Mouse (Mus musculus) c-Kit-positive CD71-negative TER-119-negative erythroid progenitor cells, embryonic 14.5 days (primary cell): Measurements from ENCODE around the gene Fzd7.
A peak's percentile ranks its signal among the peaks of the same experiment; 100 is the strongest.

Source experiments
- DNase-seq: peaks from one replicate; pipeline ENCODE4 v3.0.0-alpha.2; 2013; ENCODE audit warnings: low read depth

The Fzd7 gene

DNA sequence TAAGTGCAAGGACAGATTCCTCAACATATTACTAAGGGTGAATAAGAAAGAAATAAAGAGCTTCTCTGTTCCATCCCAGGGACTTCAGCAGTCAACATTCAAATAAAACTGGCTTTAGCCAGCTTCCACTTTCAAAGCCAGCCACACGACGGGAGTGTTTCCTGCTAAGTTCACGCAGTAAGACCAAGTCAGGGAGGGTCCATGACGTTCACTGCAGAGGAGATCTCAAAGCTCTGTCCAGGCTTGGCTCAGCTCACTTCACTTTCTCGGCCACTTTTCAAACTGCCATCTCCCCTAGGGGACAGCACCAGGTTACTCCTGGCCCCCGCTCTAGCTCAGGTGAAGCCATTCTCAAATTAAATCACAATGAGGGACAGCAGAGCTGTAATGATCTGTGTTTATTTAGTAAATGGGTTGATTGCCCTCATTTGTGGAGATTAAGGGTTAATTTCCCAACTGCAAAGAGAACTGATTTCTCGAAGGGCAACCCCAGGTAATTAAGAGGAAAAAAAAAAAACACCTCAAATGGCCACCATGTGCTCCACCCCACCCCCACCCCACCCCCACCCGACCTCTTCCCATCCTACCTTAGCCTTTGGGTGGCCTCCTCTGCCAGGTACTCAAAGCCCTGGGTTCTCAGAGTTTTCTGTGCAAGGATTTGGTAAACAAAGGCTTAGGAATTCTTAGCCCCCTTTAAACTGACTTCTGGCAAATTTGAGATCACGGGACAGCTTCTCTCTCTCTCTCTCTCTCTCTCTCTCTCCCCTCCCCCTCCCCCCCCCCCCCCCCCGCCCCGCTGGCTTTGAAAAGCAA lies 9.7 kb upstream of the Fzd7 start:
- DNase-seq: no peak

GRCm38 (mm10) chr1:59473181-59473555 lies 9.1 kb upstream of the Fzd7 start:
- no peak for DNase-seq

DNA sequence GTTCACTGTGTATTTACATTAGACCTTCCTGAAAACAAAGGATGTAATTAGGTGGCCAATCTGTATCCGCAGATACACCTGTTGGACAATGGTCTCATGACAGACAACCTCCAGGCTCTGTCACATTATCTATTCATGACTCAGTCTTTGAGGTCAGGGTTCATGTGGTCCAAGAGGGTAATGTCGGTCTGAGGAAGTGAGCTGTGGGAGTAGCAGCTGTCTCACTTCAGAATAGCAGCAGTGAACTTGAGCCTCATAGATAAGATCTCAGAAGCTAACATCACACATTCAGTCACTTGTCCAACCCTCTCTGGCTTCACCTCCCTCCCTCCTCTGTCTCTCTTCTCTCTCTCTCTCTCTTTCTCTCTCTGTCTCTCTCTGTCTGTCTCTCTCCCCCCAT lies 6.6 kb upstream of the Fzd7 start:
- DNase-seq: no peak

GRCm38 (mm10) chr1:59478911-59479310 lies 3.3 kb upstream of the Fzd7 start:
- no peak for DNase-seq

GRCm38 (mm10) chr1:59480821-59481455 lies 1.3 kb upstream of the Fzd7 start:
- no peak for DNase-seq

DNA sequence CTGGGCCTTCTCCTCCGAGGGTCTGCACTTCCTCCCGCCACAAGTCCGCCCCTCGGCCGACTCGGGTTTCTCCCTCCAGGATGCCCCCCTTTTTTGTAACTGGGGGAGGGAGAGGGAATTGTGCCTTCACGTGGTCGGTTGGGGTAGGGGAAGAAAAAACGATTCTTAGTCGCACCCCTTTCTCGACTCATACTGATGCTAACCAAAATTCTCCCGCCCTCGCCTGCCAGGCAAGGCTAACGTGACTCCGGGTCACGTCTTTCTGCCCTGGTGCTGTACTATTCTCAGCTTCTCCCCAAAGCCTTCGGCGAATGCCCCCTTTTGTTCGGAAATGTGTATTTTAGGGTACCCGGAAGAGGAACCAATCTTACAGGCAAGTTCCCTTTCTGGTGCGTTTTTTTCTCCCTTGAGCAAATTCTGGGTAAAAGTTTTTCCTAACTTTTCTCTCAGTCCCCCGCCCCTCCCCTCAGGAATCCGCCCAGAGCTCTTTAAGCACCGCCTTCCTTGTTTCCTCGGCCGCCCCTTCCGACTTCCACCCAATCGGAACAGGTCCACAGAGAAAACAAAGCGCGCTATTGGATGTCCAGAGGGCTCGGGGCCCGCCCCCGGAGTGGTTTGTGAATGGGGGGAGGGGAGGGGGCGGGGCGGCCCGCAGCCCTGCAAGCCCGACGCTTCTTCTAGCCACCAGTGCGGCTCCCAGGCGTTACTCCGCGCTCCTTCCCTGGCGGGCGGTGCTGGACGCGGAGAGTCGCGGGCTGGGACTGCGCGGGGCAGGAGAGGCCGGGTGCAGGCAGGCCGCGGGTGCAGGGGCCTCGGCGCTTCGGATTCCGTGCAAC lies 550 bp upstream of the Fzd7 start:
- DNase-seq: peak; percentile 92

- no peak for DNase-seq
These were observed 684 bp downstream of the Fzd7 start for GRCm38 (mm10) chr1:59482696-59483520.

DNA sequence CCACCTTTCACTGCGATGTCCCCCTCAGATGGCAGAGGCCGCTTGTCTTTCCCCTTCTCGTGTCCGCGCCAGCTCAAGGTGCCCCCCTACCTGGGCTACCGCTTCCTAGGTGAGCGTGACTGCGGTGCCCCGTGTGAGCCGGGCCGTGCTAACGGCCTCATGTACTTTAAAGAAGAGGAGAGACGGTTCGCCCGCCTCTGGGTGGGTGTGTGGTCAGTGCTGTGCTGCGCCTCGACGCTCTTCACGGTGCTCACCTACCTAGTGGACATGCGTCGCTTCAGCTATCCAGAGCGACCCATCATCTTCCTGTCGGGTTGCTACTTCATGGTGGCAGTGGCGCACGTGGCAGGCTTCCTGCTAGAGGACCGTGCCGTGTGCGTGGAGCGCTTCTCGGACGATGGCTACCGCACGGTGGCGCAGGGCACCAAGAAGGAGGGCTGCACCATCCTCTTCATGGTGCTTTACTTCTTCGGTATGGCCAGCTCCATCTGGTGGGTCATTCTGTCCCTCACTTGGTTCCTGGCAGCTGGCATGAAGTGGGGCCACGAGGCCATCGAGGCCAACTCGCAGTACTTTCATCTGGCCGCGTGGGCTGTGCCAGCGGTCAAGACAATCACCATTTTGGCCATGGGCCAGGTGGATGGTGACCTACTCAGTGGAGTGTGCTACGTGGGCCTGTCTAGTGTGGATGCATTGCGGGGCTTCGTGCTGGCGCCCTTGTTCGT lies 1.5 kb downstream of the Fzd7 start:
- DNase-seq: no peak

DNA sequence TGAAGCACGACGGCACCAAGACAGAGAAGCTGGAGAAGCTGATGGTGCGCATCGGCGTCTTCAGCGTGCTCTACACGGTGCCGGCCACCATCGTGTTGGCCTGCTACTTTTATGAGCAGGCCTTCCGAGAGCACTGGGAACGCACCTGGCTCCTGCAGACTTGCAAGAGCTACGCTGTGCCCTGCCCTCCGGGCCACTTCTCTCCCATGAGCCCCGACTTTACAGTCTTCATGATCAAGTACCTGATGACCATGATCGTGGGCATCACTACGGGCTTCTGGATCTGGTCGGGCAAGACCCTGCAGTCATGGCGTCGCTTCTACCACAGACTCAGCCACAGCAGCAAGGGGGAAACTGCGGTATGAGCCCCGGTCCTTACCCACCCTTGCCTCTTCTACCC lies 2.1 kb downstream of the Fzd7 start:
- DNase-seq: no peak

DNA sequence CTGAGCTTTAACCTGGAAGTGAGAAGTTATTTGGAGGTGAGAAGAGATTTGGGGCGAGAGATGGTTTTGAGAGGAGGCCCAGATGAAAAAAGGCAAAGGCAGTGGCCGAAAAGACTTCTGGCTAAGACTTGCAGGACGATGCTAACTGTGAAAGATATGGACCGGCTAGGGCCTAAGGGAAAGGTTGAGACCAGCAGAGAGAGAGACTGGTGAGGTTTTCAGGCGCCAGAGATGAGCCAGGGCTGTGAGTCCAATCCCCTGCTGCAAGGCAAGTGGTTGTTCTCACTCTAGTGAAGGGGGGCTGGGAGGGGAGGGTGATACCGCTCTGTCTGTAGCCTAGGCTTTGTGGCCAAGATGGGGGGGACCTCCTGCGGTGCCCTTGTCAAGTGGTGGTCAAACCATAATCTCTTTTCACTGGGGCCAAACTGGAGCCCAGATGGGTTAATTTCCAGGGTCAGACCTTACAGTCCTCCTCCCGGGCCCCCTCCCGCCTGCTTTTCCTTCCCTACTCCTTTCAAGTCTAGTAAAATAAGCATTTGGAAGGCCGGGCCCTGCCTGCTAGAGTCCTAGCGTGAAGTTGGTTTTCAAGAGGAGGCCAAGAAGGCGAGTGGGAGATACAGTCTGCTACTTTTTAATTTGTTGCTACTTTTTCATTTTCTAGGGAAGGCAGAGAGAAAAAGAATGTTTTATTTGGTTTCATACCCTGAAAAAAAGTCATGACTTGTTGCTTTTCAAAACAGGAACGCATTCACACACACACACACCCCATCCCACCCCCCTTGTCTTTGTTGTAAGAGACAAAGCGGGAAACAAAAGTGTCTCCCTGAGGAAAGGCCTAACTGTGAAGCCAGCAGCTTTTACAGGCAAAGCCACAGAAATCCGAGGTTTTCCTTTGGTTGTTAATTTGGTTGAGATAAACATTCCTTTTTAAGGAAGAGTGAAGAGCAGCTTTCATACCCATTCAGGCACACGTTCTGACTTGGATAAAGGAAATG lies 2.9 kb downstream of the Fzd7 start:
- DNase-seq: no peak

DNA sequence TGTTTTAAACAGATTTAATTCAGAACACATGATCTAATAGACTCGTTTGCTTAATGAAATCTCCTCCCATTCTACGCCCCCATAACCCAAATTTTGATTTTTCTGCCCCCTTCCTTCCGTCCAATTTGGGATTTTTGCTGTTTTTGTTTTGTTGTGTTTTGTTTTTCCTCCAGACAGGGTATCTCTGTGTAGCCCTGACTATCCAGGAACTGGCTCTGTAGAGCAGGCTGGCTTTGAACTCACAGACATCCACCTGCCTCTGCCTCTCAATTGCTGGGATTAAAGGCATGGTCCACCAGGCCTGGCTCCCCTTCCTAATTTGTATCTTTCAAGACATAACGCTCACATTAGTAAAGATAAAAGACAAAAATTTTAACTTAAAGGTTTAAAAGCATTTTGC lies 3.6 kb downstream of the Fzd7 start:
- DNase-seq: no peak

DNA sequence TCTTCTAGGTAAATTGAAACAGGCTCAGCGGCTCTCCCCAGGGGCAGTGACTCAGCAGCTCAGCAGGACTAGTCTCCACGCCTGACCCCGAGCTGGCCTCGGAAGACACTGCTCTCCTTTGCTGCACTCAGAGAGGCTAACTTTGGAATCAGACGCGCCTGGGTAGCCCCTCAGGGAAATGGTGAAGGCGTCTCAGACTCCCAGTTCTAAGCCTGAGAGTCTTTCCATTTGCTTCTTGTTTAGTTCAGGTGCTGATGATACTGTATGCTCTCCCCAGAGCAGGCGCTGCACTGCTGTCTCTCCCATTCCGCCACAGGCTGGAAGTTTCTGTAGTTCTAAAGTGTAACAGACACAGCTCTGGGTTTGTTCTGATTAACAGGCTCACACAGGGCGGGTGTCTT lies 5.4 kb downstream of the Fzd7 start:
- no peak for DNase-seq

DNA sequence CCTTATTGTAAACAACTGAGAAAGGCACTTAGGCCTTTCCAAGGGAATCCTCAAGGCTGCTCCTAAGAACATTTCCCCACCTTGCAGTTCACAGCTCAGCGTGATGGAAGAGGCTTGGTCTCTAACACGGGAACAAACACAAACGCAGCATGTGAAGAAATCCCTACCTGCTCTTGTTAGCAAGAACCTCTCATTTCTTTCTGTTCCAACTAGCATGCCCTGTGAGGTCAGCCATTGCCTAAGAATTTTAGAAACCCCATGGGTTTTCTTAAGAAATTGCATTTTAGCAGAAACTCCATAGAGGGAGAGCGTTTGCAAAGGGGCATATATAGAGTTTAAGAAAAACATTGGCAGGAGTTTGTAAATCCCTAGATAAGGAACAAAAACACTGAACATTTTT lies 6.3 kb downstream of the Fzd7 start:
- DNase-seq: no peak

DNA sequence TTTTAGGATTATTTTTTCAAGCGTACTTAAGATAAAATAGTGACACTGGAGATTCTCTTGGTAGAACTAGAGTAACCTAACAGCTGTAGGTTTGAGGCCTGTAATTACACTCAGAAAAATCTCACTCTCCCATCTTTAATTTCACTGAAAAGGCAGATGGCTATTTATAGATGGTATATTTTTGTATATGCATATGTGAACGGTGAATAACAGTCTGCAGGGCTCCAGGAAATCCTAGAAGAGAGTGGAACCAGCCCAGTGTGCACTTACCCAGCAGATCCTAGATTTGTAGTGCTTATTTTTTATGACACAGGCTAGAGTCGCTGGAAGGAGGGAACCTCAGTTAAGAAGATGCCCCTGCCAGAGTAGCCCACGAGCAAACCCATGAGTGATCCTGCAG lies 6.8 kb downstream of the Fzd7 start:
- DNase-seq: no peak

GRCm38 (mm10) chr1:59491517-59491916 lies 9.3 kb downstream of the Fzd7 start:
- DNase-seq: no peak

DNA sequence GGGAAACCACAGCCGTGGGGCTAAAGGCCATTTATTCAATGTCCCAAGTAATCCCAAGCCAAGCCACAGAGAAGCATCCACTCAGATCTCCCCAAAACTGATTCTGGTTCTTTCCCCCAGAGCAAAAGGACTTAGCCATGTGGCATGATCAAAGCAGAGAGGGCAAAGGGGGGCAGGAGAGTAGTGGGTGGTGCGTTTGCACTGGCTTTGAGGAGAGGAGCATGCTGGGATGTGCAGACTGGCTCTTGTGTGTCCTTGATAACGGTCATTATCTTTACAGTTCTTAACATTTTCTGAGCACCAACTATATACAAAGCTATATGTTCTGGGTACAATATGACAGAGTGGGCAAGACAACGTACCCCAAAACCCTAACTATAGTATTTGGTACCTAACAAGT lies 10.2 kb downstream of the Fzd7 start:
- DNase-seq: no peak

DNA sequence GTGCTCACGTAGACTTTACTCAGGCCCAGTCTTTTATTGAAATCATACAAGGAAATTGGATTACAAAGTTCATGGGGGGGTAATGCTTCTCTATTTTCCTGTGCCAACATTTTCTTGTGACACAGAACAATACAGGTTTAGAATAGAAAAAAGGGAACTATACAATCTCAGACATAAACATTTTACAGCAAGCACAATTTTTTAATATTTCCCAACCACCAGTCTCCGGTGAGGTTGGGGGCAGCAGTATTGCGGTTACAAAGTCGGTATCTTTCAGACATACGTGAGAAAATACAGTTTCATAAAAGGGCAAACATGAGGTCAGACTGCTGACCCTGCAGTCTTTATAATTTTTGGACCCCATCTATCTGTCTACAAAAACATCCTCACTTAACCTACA lies 13.7 kb downstream of the Fzd7 start:
- DNase-seq: no peak

DNA sequence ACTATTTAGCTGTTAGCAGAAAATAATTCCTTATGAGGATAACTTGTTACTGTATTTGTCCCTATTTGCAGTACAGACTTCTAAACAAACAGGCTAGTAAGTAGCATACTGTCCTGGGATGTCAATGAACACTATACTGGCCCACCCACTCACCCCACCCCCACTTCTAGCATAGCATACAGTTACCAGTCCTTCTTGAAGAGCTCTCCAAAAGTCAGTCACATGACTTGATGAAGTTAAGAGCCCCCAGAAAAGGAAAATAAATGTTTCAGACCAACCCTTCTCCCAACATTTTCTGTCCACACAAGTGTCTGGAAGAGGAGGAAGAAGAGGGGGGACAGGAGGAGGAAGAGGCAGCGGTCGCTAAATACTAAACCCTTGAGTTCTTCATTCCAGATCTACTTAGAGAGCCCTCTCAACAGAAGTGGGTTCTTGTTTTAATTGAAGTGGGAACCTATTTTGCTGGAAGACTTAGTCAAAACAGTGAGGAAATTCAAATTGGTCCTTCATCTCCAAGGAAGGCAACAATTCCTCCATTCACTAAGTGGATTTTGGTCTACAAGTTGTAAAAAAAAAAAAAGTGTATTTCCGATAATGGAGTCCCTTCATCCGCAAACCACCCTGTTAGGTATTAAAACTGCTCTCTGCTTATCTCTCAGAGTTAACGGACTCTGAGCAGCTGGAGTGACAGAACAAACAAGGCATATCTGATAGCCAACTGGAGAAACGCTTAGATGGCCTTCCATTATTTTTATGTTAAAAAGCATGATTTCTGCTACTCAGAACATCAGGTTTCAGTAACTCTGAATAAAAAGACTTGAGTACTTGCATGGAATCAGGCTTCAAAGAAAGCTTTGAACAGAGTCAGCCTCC lies 15.8 kb downstream of the Fzd7 start:
- no peak for DNase-seq

DNA sequence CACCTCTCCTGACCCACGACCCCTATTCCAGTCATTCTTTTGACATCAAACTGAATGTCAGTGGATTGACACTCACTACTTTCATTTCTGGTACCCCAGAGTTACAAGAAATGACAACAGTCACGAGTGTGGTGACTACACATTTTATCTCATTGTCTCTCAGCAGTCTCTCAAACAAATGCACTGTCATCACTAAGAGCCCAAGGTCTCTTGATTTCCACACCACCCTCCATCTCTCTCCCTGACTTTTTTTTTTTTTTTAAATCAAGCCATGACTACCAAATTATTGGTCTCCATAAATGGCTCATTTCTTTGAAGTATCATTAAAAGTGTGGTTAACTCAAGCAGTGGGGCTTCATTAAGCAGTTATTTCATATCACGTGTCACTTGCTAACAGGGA lies 17.1 kb downstream of the Fzd7 start:
- DNase-seq: no peak
